Mouse (Mus musculus) CH12.LX (cell line): ENCODE data around the gene Creb1.

Source experiments
- CTCF ChIP-seq, 2 experiments: IDR thresholded peaks in 1 of 2; conservative IDR thresholded peaks in 1 of 2; 2 replicates each; pipeline ENCODE4 v1.5.1; 2011 to 2012; ENCODE audit warnings: low read depth in 2 of 2, low read length in 2 of 2, improper control_type of control experiment in 1 of 2, inconsistent platforms in 1 of 2, mild to moderate bottlenecking in 1 of 2, moderate library complexity in 1 of 2
- EP300 ChIP-seq: IDR thresholded peaks from 2 replicates; pipeline ENCODE4 v1.6.1; 2011; ENCODE audit warnings: low read length, improper control_type of control experiment
- JUND ChIP-seq: conservative IDR thresholded peaks from 2 replicates; pipeline ENCODE4 v1.6.1; 2011; ENCODE audit warnings: low read depth, low read length, improper control_type of control experiment
- MAZ ChIP-seq: IDR thresholded peaks from 2 replicates; pipeline ENCODE4 v1.6.1; 2012; ENCODE audit warnings: low read depth, mild to moderate bottlenecking, inconsistent platforms, low read length, improper control_type of control experiment, moderate library complexity
- POLR2A ChIP-seq: IDR thresholded peaks from 2 replicates; pipeline ENCODE4 v1.6.1; 2011; ENCODE audit warnings: low read depth, mild to moderate bottlenecking, improper control_type of control experiment, low read length

DNA sequence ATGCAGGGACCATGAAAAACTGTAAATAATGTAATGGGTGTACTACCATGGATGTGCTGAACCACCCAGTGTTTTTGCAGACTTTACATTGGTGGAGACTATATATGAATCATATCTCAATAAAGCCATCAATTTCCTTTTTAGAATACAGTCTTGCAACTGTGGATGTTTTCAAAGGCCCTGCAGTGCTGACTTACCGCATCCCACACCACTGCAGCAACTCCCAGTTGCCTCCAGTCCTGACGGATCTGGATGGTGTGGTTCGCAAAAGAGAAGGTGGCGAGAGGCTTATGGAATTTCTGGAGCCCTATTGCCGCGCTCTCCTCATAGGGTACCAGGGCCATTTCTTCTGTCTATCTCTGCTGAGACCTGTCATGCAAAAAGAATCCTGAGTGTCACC, 83.6 kb downstream of the Creb1 start:
- TF ChIP-seq EP300 (no peak), JUND (no peak), CTCF (conservative IDR thresholded peaks at IDR 0.05 in 1 of 2, IDR thresholded peaks at IDR 0.05 in 1 of 2; ENCODE audit: low read depth in 2 of 2, low read length in 2 of 2) (no peak), POLR2A (no peak), MAZ (no peak)
